Mouse (Mus musculus): ENCODE measurements around the gene Acap1. TPM values are rescaled to one million over a fixed set of nuclear protein-coding genes. Genes with fewer than 3 reads are reported as not detected.

Gene Acap1
- polyA plus RNA-seq, 1 experiment from 2014 or later = 1.6 TPM

Small RNA genes within 50 kb of the gene (microRNA-seq; reads per million reads assigned to microRNA genes)
- gene Mir6924 = not detected

Other genes with a start within 250 kb of the Acap1 start
- gene Sox15, start 240.2 kb downstream of the Acap1 start, polyA plus RNA-seq (2015; fragmentation: Nextera tagmentation; extraction: Ambion mirVana) = 0.41 and 0.63 TPM in 2 replicates
- gene Mpdu1, start 232.9 kb downstream of the Acap1 start, polyA plus RNA-seq (2015; fragmentation: Nextera tagmentation; extraction: Ambion mirVana) = 54.3 and 74.9 TPM in 2 replicates
- gene Cd68, start 229.4 kb downstream of the Acap1 start, polyA plus RNA-seq (2015; fragmentation: Nextera tagmentation; extraction: Ambion mirVana) = 11.4 and 11.9 TPM in 2 replicates
- gene Eif4a1, start 223.1 kb downstream of the Acap1 start, polyA plus RNA-seq (2015; fragmentation: Nextera tagmentation; extraction: Ambion mirVana) = 514 and 625 TPM in 2 replicates
- 119 and 122 TPM in 2 replicates for gene Senp3, start 213.5 kb downstream of the Acap1 start, polyA plus RNA-seq (2015; fragmentation: Nextera tagmentation; extraction: Ambion mirVana)
- 0.21 and 0.39 TPM in 2 replicates for gene Tnfsf13, start 209.8 kb downstream of the Acap1 start, polyA plus RNA-seq (2015; fragmentation: Nextera tagmentation; extraction: Ambion mirVana)
- gene Tnfsf12, start 199.7 kb downstream of the Acap1 start, polyA plus RNA-seq (2015; fragmentation: Nextera tagmentation; extraction: Ambion mirVana) = 5.7 and 6.4 TPM in 2 replicates
- 2.8 and 3.8 TPM in 2 replicates for gene Tnfsfm13, start 199.4 kb downstream of the Acap1 start, polyA plus RNA-seq (2015; fragmentation: Nextera tagmentation; extraction: Ambion mirVana)
- 27.3 and 31.3 TPM in 2 replicates for gene Polr2a, start 136.9 kb downstream of the Acap1 start, polyA plus RNA-seq (2015; fragmentation: Nextera tagmentation; extraction: Ambion mirVana)
- not detected in 2 replicates for gene Slc35g3, start 133.6 kb downstream of the Acap1 start, polyA plus RNA-seq (2015; fragmentation: Nextera tagmentation; extraction: Ambion mirVana)
- 3.5 and 4.8 TPM in 2 replicates for gene Zbtb4, start 129.6 kb downstream of the Acap1 start, polyA plus RNA-seq (2015; fragmentation: Nextera tagmentation; extraction: Ambion mirVana)
- gene Chrnb1, start 99.6 kb downstream of the Acap1 start, polyA plus RNA-seq (2015; fragmentation: Nextera tagmentation; extraction: Ambion mirVana) = 5.4 and 5.7 TPM in 2 replicates
- gene Fgf11, start 93.7 kb downstream of the Acap1 start, polyA plus RNA-seq (2015; fragmentation: Nextera tagmentation; extraction: Ambion mirVana) = 3.6 TPM in 2 replicates
- gene Tmem102, start 89.9 kb downstream of the Acap1 start, polyA plus RNA-seq (2015; fragmentation: Nextera tagmentation; extraction: Ambion mirVana) = 4.0 and 4.7 TPM in 2 replicates
- gene Gm39566, start 80.2 kb downstream of the Acap1 start, polyA plus RNA-seq (2015; fragmentation: Nextera tagmentation; extraction: Ambion mirVana) = not detected in 2 replicates
- gene Spem2, start 77.1 kb downstream of the Acap1 start, polyA plus RNA-seq (2015; fragmentation: Nextera tagmentation; extraction: Ambion mirVana) = not detected in 2 replicates
- 0.26 TPM in 1 of 2 replicates, not detected in the other for gene Spem1, start 73.4 kb downstream of the Acap1 start, polyA plus RNA-seq (2015; fragmentation: Nextera tagmentation; extraction: Ambion mirVana)
- gene Nlgn2, start 57.8 kb downstream of the Acap1 start, polyA plus RNA-seq (2015; fragmentation: Nextera tagmentation; extraction: Ambion mirVana) = 14.1 and 15.2 TPM in 2 replicates
- 358 and 423 TPM in 2 replicates for gene Tmem256, start 57.0 kb downstream of the Acap1 start, polyA plus RNA-seq (2015; fragmentation: Nextera tagmentation; extraction: Ambion mirVana)
- gene Plscr3, start 49.2 kb downstream of the Acap1 start, polyA plus RNA-seq (2015; fragmentation: Nextera tagmentation; extraction: Ambion mirVana) = 145 and 154 TPM in 2 replicates
- 4.9 and 5.3 TPM in 2 replicates for gene Tnk1, start 36.8 kb downstream of the Acap1 start, polyA plus RNA-seq (2015; fragmentation: Nextera tagmentation; extraction: Ambion mirVana)
- gene Tmem95, start 17.5 kb downstream of the Acap1 start, polyA plus RNA-seq (2015; fragmentation: Nextera tagmentation; extraction: Ambion mirVana) = not detected in 2 replicates
- 3.8 and 4.4 TPM in 2 replicates for gene Kctd11, start 14.1 kb downstream of the Acap1 start, polyA plus RNA-seq (2015; fragmentation: Nextera tagmentation; extraction: Ambion mirVana)
- 14.8 and 15.6 TPM in 2 replicates for gene 2810408A11Rik, start 5.4 kb upstream of the Acap1 start, polyA plus RNA-seq (2015; fragmentation: Nextera tagmentation; extraction: Ambion mirVana)
- gene Neurl4, start 5.5 kb upstream of the Acap1 start, polyA plus RNA-seq (2015; fragmentation: Nextera tagmentation; extraction: Ambion mirVana) = 12.3 and 12.6 TPM in 2 replicates
- 79.5 and 85.5 TPM in 2 replicates for gene Gps2, start 18.3 kb upstream of the Acap1 start, polyA plus RNA-seq (2015; fragmentation: Nextera tagmentation; extraction: Ambion mirVana)
- 1,558 and 1,689 TPM in 2 replicates for gene Eif5a, start 26.4 kb upstream of the Acap1 start, polyA plus RNA-seq (2015; fragmentation: Nextera tagmentation; extraction: Ambion mirVana)
- 7.5 and 10.2 TPM in 2 replicates for gene Ybx2, start 40.3 kb upstream of the Acap1 start, polyA plus RNA-seq (2015; fragmentation: Nextera tagmentation; extraction: Ambion mirVana)
- gene Slc2a4, start 52.6 kb upstream of the Acap1 start, polyA plus RNA-seq (2015; fragmentation: Nextera tagmentation; extraction: Ambion mirVana) = 33.3 and 33.5 TPM in 2 replicates
- gene Cldn7, start 69.2 kb upstream of the Acap1 start, polyA plus RNA-seq (2015; fragmentation: Nextera tagmentation; extraction: Ambion mirVana) = 30.3 and 34.9 TPM in 2 replicates
- gene Ctdnep1, start 85.6 kb upstream of the Acap1 start, polyA plus RNA-seq (2015; fragmentation: Nextera tagmentation; extraction: Ambion mirVana) = 30.0 and 30.9 TPM in 2 replicates
- 125 and 127 TPM in 2 replicates for gene Elp5, start 87.0 kb upstream of the Acap1 start, polyA plus RNA-seq (2015; fragmentation: Nextera tagmentation; extraction: Ambion mirVana)
- gene Gabarap, start 95.6 kb upstream of the Acap1 start, polyA plus RNA-seq (2015; fragmentation: Nextera tagmentation; extraction: Ambion mirVana) = 511 and 542 TPM in 2 replicates
- 87.8 and 93.3 TPM in 2 replicates for gene Phf23, start 100.2 kb upstream of the Acap1 start, polyA plus RNA-seq (2015; fragmentation: Nextera tagmentation; extraction: Ambion mirVana)
- 55.0 and 56.8 TPM in 2 replicates for gene Dvl2, start 105.1 kb upstream of the Acap1 start, polyA plus RNA-seq (2015; fragmentation: Nextera tagmentation; extraction: Ambion mirVana)
- 78.2 and 82.3 TPM in 2 replicates for gene Acadvl, start 119.9 kb upstream of the Acap1 start, polyA plus RNA-seq (2015; fragmentation: Nextera tagmentation; extraction: Ambion mirVana)
- gene Dlg4, start 121.4 kb upstream of the Acap1 start, polyA plus RNA-seq (2015; fragmentation: Nextera tagmentation; extraction: Ambion mirVana) = 13.1 and 13.5 TPM in 2 replicates
- 0.24 and 0.47 TPM in 2 replicates for gene Asgr1, start 158.5 kb upstream of the Acap1 start, polyA plus RNA-seq (2015; fragmentation: Nextera tagmentation; extraction: Ambion mirVana)
- not detected in 2 replicates for gene Asgr2, start 197.1 kb upstream of the Acap1 start, polyA plus RNA-seq (2015; fragmentation: Nextera tagmentation; extraction: Ambion mirVana)
- 0.25 and 0.50 TPM in 2 replicates for gene Mgl2, start 234.8 kb upstream of the Acap1 start, polyA plus RNA-seq (2015; fragmentation: Nextera tagmentation; extraction: Ambion mirVana)

Data from embryonic facial prominence, embryonic 13.5 days (tissue).